Mouse (Mus musculus): Measurements from ENCODE around the gene F2r. TPM values are rescaled to one million over a fixed set of nuclear protein-coding genes. Genes with fewer than 3 reads are reported as not detected.

Gene F2r
- polyA plus RNA-seq, 1 experiment from 2014 or later, result 118 TPM

GRCm38 (mm10) chr13:95646687-95647111 lies 28.4 kb upstream of the F2r start:
- peaks cover 26% of the 10 kb centered on the region for H3K4me1 ChIP-seq (replicated peaks)
- no peak overlapping the region for H3K4me3 ChIP-seq (replicated peaks)
- H3K27ac ChIP-seq, result no peak overlapping the region
- H3K36me3 ChIP-seq, result peaks cover 20% of the 10 kb centered on the region
- WGBS, result 9% methylated on average over 9 of the region's 9 CpGs
- no peak overlapping the region for H3K9ac ChIP-seq (replicated peaks)
- no peaks in the 10 kb centered on the region for H3K27me3 ChIP-seq
- no peak overlapping the region for H3K4me2 ChIP-seq
- no peak for ATAC-seq (ENCODE audit: insufficient number of reproducible peaks, insufficient read depth, low FRiP score, low TSS enrichment, low read depth)
- no peaks in the 10 kb centered on the region for H3K9me3 ChIP-seq

- Histone ChIP-seq H3K4me2 (no peak overlapping the region), H3K27ac (peak overlapping the region; percentile 53; the same call in 1 of the 2 replicates), H3K9ac (replicated peaks) (no peak overlapping the region), H3K27me3 (no peaks in the 10 kb centered on the region), H3K36me3 (peaks cover 18% of the 10 kb centered on the region), H3K4me3 (replicated peaks) (no peak overlapping the region), H3K9me3 (no peaks in the 10 kb centered on the region), H3K4me1 (replicated peaks) (peaks cover 34% of the 10 kb centered on the region)
- 28% methylated on average over 7 of the region's 7 CpGs for WGBS
- no peak for ATAC-seq (ENCODE audit: insufficient number of reproducible peaks, insufficient read depth, low FRiP score, low TSS enrichment, low read depth)
These were observed 25.5 kb upstream of the F2r start for GRCm38 (mm10) chr13:95643740-95644139.

- Histone ChIP-seq H3K9me3 (no peaks in the 10 kb centered on the region), H3K4me1 (replicated peaks) (peaks cover 32% of the 10 kb centered on the region), H3K27me3 (no peaks in the 10 kb centered on the region), H3K4me2 (no peak overlapping the region), H3K27ac (no peak overlapping the region), H3K9ac (replicated peaks) (no peak overlapping the region), H3K36me3 (peaks cover 22% of the 10 kb centered on the region), H3K4me3 (replicated peaks) (no peak overlapping the region)
- ATAC-seq (ENCODE audit: insufficient number of reproducible peaks, insufficient read depth, low FRiP score, low TSS enrichment, low read depth), result no peak
- 87% methylated on average over 17 of the region's 17 CpGs for WGBS
These were observed 23.0 kb upstream of the F2r start for GRCm38 (mm10) chr13:95641061-95641986.

- 86% methylated on average over 1 of the region's 1 CpGs for WGBS
- Histone ChIP-seq H3K36me3 (peaks cover 15% of the 10 kb centered on the region), H3K9me3 (no peaks in the 10 kb centered on the region), H3K4me3 (replicated peaks) (no peak overlapping the region), H3K27ac (no peak overlapping the region), H3K4me2 (no peak overlapping the region), H3K4me1 (replicated peaks) (peaks cover 32% of the 10 kb centered on the region), H3K9ac (replicated peaks) (no peak overlapping the region), H3K27me3 (no peaks in the 10 kb centered on the region)
- no peak for ATAC-seq (ENCODE audit: insufficient number of reproducible peaks, insufficient read depth, low FRiP score, low TSS enrichment, low read depth)
These were observed 22.1 kb upstream of the F2r start for GRCm38 (mm10) chr13:95640408-95640807.

- H3K4me3 ChIP-seq (replicated peaks), result no peak overlapping the region
- no peaks in the 10 kb centered on the region for H3K9me3 ChIP-seq
- H3K4me2 ChIP-seq, result no peak overlapping the region
- H3K9ac ChIP-seq (replicated peaks), result no peak overlapping the region
- H3K36me3 ChIP-seq, result peaks cover 15% of the 10 kb centered on the region
- no peak for ATAC-seq (ENCODE audit: insufficient number of reproducible peaks, insufficient read depth, low FRiP score, low TSS enrichment, low read depth)
- peaks cover 32% of the 10 kb centered on the region for H3K4me1 ChIP-seq (replicated peaks)
- peak overlapping the region; percentile 59; the same call in 1 of the 2 replicates for H3K27ac ChIP-seq
- 59% methylated on average over 15 of the region's 15 CpGs for WGBS
- H3K27me3 ChIP-seq, result no peaks in the 10 kb centered on the region
These were observed 21.2 kb upstream of the F2r start for GRCm38 (mm10) chr13:95639336-95640116.

GRCm38 (mm10) chr13:95638894-95639293 lies 20.6 kb upstream of the F2r start:
- Histone ChIP-seq H3K4me1 (replicated peaks) (peaks cover 27% of the 10 kb centered on the region), H3K27me3 (no peaks in the 10 kb centered on the region), H3K9ac (replicated peaks) (no peak overlapping the region), H3K4me3 (replicated peaks) (no peak overlapping the region), H3K36me3 (peaks cover 15% of the 10 kb centered on the region), H3K27ac (peak overlapping the region; percentile 59; the same call in 1 of the 2 replicates), H3K4me2 (no peak overlapping the region), H3K9me3 (no peaks in the 10 kb centered on the region)
- WGBS, result 14% methylated on average over 5 of the region's 5 CpGs
- no peak for ATAC-seq (ENCODE audit: insufficient number of reproducible peaks, insufficient read depth, low FRiP score, low TSS enrichment, low read depth)

GRCm38 (mm10) chr13:95637737-95638136 lies 19.4 kb upstream of the F2r start:
- Histone ChIP-seq H3K4me2 (no peak overlapping the region), H3K36me3 (peaks cover 15% of the 10 kb centered on the region), H3K4me3 (replicated peaks) (no peak overlapping the region), H3K27ac (no peak overlapping the region), H3K9me3 (no peaks in the 10 kb centered on the region), H3K4me1 (replicated peaks) (peaks cover 18% of the 10 kb centered on the region), H3K27me3 (no peaks in the 10 kb centered on the region), H3K9ac (replicated peaks) (no peak overlapping the region)
- 83% methylated on average over 10 of the region's 10 CpGs for WGBS
- ATAC-seq (ENCODE audit: insufficient number of reproducible peaks, insufficient read depth, low FRiP score, low TSS enrichment, low read depth), result no peak

- Histone ChIP-seq H3K4me2 (no peak overlapping the region), H3K4me3 (replicated peaks) (no peak overlapping the region), H3K9ac (replicated peaks) (no peak overlapping the region), H3K9me3 (no peaks in the 10 kb centered on the region), H3K27ac (no peak overlapping the region), H3K36me3 (peaks cover 19% of the 10 kb centered on the region), H3K4me1 (replicated peaks) (peaks cover 18% of the 10 kb centered on the region), H3K27me3 (no peaks in the 10 kb centered on the region)
- 90% methylated on average over 12 of the region's 12 CpGs for WGBS
- ATAC-seq (ENCODE audit: insufficient number of reproducible peaks, insufficient read depth, low FRiP score, low TSS enrichment, low read depth), result no peak
These were observed 17.0 kb upstream of the F2r start for GRCm38 (mm10) chr13:95635301-95635700.

GRCm38 (mm10) chr13:95634451-95634850 lies 16.2 kb upstream of the F2r start:
- Histone ChIP-seq H3K27ac (no peak overlapping the region), H3K36me3 (peaks cover 26% of the 10 kb centered on the region), H3K9ac (replicated peaks) (no peak overlapping the region), H3K9me3 (no peaks in the 10 kb centered on the region), H3K4me2 (no peak overlapping the region), H3K4me1 (replicated peaks) (peaks cover 16% of the 10 kb centered on the region), H3K27me3 (no peaks in the 10 kb centered on the region), H3K4me3 (replicated peaks) (no peak overlapping the region)
- 47% methylated on average over 2 of the region's 2 CpGs for WGBS
- ATAC-seq (ENCODE audit: insufficient number of reproducible peaks, insufficient read depth, low FRiP score, low TSS enrichment, low read depth), result no peak

- no peak overlapping the region for H3K4me2 ChIP-seq
- H3K36me3 ChIP-seq, result peaks cover 36% of the 10 kb centered on the region
- H3K9me3 ChIP-seq, result no peaks in the 10 kb centered on the region
- no peak for ATAC-seq (ENCODE audit: insufficient number of reproducible peaks, insufficient read depth, low FRiP score, low TSS enrichment, low read depth)
- no peak overlapping the region for H3K27ac ChIP-seq
- peaks cover 6% of the 10 kb centered on the region; the same call in 1 of the 2 replicates for H3K4me1 ChIP-seq (replicated peaks)
- WGBS, result 100% methylated on average over 1 of the region's 2 CpGs
- H3K9ac ChIP-seq (replicated peaks), result no peak overlapping the region
- H3K4me3 ChIP-seq (replicated peaks), result no peak overlapping the region
- H3K27me3 ChIP-seq, result no peaks in the 10 kb centered on the region
These were observed 15.1 kb upstream of the F2r start for GRCm38 (mm10) chr13:95633384-95633783.

- ATAC-seq (ENCODE audit: insufficient number of reproducible peaks, insufficient read depth, low FRiP score, low TSS enrichment, low read depth), result no peak
- no peaks in the 10 kb centered on the region for H3K9me3 ChIP-seq
- H3K9ac ChIP-seq (replicated peaks), result no peak overlapping the region
- no peaks in the 10 kb centered on the region for H3K4me1 ChIP-seq (replicated peaks)
- 84% methylated on average over 6 of the region's 6 CpGs for WGBS
- no peak overlapping the region for H3K4me2 ChIP-seq
- no peaks in the 10 kb centered on the region for H3K27me3 ChIP-seq
- H3K27ac ChIP-seq, result no peak overlapping the region
- H3K4me3 ChIP-seq (replicated peaks), result no peak overlapping the region
- peaks cover 41% of the 10 kb centered on the region for H3K36me3 ChIP-seq
These were observed 13.9 kb upstream of the F2r start for GRCm38 (mm10) chr13:95632144-95632543.
